Mouse (Mus musculus): ENCODE measurements around the gene Ccdc155. TPM values are rescaled to one million over a fixed set of nuclear protein-coding genes. Genes with fewer than 3 reads are reported as not detected.

Ccdc155 gene
- total RNA-seq (2021) (not detected), polyA plus RNA-seq (2012; rRNA removed) (0.06 and 0.12 TPM in 2 replicates)
- long read RNA-seq, result 0 reads

DNA sequence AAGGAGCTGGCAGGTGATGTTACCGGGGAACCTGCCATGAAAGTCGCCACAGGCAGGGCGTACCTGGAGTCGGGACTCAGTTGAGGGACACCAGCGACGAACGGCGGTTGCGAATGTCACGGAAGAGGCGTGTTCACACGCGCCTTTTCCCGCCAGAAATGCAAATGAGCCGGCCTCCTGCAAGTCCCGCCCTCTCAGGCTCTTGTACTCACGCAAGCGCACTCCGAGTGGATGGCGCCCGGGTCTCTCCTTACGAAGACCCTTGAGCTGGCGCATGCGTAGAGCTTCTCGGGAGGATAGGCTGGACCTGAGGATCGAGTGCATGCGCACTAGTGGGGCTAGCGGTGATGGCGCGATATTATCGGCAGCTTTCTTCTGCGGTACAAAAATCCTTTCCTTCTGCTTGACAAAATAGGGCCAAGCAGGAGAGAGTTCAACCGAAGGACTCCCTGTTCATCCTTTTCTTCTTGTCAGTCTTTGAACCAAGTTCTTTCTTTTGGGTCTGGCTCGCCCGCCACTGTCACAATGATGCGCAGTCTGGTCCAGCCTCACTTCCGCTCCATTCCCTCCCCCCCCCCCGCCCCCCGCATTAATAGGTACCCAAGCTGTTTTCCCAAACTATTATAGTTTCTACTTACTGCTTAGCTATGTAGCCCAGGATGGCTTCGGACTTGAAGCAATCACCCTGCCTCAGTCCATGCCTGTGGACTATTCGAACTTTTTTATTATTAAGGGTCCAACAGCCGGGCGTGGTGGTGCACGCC is at the start of gene Ccdc155:
Gene Ccdc155, minus strand, starts transcription at position 513 of the 764 bp plus-strand sequence.
- 9% methylated on average over 44 of the region's 44 CpGs for WGBS

DNA sequence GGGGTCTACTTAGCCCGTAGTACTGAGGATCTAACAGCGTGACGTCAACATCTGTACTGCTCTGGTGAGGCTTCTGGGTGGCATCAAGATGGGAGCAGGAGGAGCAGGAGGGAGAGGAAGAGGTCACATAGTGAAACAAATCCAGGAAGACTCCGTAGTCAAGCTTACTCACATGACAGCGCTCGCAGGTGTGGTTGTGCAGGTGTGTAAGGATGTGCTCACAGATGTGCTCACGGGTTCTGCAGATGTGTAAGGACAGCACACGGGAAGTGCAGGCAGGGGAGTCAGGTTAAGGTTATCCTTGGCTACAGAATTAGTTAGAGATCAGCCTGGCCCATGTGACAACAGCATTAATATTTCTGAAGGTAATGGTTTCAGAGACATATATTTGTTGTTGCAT is 49.1 kb upstream of the Ccdc155 start:
- Histone ChIP-seq H3K9ac (ENCODE audit: low read depth, low read length) (no peak overlapping the region), H3K27ac (no peak overlapping the region), H3K79me2 (replicated peaks; ENCODE audit: control insufficient read depth, insufficient read depth, low read length) (no peaks in the 10 kb centered on the region), H3K27me3 (ENCODE audit: control insufficient read depth, insufficient read depth, low read length) (no peaks in the 10 kb centered on the region), H3K36me3 (ENCODE audit: control insufficient read depth, insufficient read depth, low read length) (no peaks in the 10 kb centered on the region), H3K4me3 (no peak overlapping the region), H3K4me1 (ENCODE audit: control insufficient read depth, insufficient read depth, low read length) (no peaks in the 10 kb centered on the region)
- TF ChIP-seq EP300 (IDR thresholded peaks at IDR 0.05; ENCODE audit: insufficient read depth, low read depth, low read length) (no peak), POLR2A (IDR thresholded peaks at IDR 0.05; ENCODE audit: insufficient read depth, low read depth, low read length) (no peak), CTCF (IDR thresholded peaks at IDR 0.05) (no peak)
- intact Hi-C loops (cut with DNase I), result no loop called here
- 86% methylated on average over 8 of the region's 8 CpGs for WGBS
- DNase-seq, result no peak

More for the DNA sequence above, at the start of gene Ccdc155:
- H3K4me1 ChIP-seq (ENCODE audit: control insufficient read depth, insufficient read depth, low read length), result peaks cover 1% of the 10 kb centered on the region; the same call in 1 of the 2 replicates
- no peaks in the 10 kb centered on the region for H3K36me3 ChIP-seq (ENCODE audit: control insufficient read depth, insufficient read depth, low read length)
- H3K27me3 ChIP-seq (ENCODE audit: control insufficient read depth, insufficient read depth, low read length), result no peaks in the 10 kb centered on the region
- no peak for TF ChIP-seq EP300 (IDR thresholded peaks at IDR 0.05; ENCODE audit: insufficient read depth, low read depth, low read length)
- peak; percentile 73 for TF ChIP-seq POLR2A (IDR thresholded peaks at IDR 0.05; ENCODE audit: insufficient read depth, low read depth, low read length)
- TF ChIP-seq CTCF (IDR thresholded peaks at IDR 0.05), result no peak
- H3K79me2 ChIP-seq (replicated peaks; ENCODE audit: control insufficient read depth, insufficient read depth, low read length), result no peaks in the 10 kb centered on the region
- no peak within 1 kb of the TSS for H3K27ac ChIP-seq
- DNase-seq, result peak; percentile 81 to 90
- H3K9ac ChIP-seq (ENCODE audit: low read depth, low read length), result peak within 1 kb of the TSS; percentile 44
- peak within 1 kb of the TSS; percentile 59 for H3K4me3 ChIP-seq
- intact Hi-C loops (cut with DNase I), result loop anchor here (5.0 kb wide), 1 partner anchor 222 kb away; no protein-coding TSS in a partner anchor

DNA sequence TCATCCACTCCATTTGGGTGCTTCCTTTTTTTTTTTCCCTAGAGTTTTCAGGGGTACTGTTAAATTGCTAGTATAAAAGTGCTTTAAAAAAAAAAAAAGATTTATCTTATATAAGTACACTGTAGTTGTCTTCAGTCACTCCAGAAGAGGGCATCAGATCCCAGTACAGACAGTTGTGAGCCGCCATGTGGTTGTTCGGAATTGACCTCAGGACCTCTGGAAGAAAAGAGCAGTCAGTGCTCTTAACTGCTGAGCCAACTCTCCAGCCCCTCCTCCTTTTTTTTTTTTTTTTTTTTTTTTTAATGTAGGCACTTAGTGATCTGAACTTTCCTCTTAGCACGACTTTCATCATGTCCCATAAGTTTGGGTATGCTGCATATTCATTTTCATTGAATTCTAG is 43.0 kb upstream of the Ccdc155 start:
- no peak overlapping the region for H3K4me3 ChIP-seq
- peak; percentile 10; the same call in 1 of the 2 replicates for TF ChIP-seq CTCF (IDR thresholded peaks at IDR 0.05)
- no peak for TF ChIP-seq POLR2A (IDR thresholded peaks at IDR 0.05; ENCODE audit: insufficient read depth, low read depth, low read length)
- no peak for TF ChIP-seq EP300 (IDR thresholded peaks at IDR 0.05; ENCODE audit: insufficient read depth, low read depth, low read length)
- no peak overlapping the region for H3K9ac ChIP-seq (ENCODE audit: low read depth, low read length)
- H3K79me2 ChIP-seq (replicated peaks; ENCODE audit: control insufficient read depth, insufficient read depth, low read length), result no peaks in the 10 kb centered on the region
- no peaks in the 10 kb centered on the region for H3K36me3 ChIP-seq (ENCODE audit: control insufficient read depth, insufficient read depth, low read length)
- no peak for DNase-seq
- no peaks in the 10 kb centered on the region for H3K27me3 ChIP-seq (ENCODE audit: control insufficient read depth, insufficient read depth, low read length)
- H3K4me1 ChIP-seq (ENCODE audit: control insufficient read depth, insufficient read depth, low read length), result no peaks in the 10 kb centered on the region
- no peak overlapping the region for H3K27ac ChIP-seq
- WGBS, result 45% methylated on average over 3 of the region's 3 CpGs
- intact Hi-C loops (cut with DNase I), result no loop called here

DNA sequence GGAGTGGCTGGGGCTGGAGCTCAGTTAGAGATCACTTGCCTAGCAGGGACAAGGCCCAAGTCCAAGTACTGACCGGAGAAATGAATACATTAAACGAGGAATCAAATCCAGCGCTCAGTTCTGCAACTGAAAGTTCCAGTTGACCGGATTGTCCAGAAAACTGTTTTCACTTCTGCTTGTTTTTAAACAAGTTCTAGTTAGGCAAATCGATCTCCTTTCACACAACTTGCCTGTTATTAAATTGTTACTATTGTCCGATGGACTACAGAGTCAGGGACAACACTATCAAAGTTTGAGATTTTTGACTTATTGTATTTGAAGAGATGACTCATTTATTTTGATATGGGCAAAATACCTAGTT is 36.7 kb upstream of the Ccdc155 start:
- Histone ChIP-seq H3K36me3 (ENCODE audit: control insufficient read depth, insufficient read depth, low read length) (no peaks in the 10 kb centered on the region), H3K27ac (no peak overlapping the region), H3K4me1 (ENCODE audit: control insufficient read depth, insufficient read depth, low read length) (no peaks in the 10 kb centered on the region), H3K9ac (ENCODE audit: low read depth, low read length) (no peak overlapping the region), H3K79me2 (replicated peaks; ENCODE audit: control insufficient read depth, insufficient read depth, low read length) (no peaks in the 10 kb centered on the region), H3K4me3 (no peak overlapping the region), H3K27me3 (ENCODE audit: control insufficient read depth, insufficient read depth, low read length) (no peaks in the 10 kb centered on the region)
- intact Hi-C loops (cut with DNase I), result no loop called here
- DNase-seq, result no peak
- WGBS, result 88% methylated on average over 6 of the region's 6 CpGs
- TF ChIP-seq POLR2A (IDR thresholded peaks at IDR 0.05; ENCODE audit: insufficient read depth, low read depth, low read length) (no peak), EP300 (IDR thresholded peaks at IDR 0.05; ENCODE audit: insufficient read depth, low read depth, low read length) (no peak), CTCF (IDR thresholded peaks at IDR 0.05) (no peak)

DNA sequence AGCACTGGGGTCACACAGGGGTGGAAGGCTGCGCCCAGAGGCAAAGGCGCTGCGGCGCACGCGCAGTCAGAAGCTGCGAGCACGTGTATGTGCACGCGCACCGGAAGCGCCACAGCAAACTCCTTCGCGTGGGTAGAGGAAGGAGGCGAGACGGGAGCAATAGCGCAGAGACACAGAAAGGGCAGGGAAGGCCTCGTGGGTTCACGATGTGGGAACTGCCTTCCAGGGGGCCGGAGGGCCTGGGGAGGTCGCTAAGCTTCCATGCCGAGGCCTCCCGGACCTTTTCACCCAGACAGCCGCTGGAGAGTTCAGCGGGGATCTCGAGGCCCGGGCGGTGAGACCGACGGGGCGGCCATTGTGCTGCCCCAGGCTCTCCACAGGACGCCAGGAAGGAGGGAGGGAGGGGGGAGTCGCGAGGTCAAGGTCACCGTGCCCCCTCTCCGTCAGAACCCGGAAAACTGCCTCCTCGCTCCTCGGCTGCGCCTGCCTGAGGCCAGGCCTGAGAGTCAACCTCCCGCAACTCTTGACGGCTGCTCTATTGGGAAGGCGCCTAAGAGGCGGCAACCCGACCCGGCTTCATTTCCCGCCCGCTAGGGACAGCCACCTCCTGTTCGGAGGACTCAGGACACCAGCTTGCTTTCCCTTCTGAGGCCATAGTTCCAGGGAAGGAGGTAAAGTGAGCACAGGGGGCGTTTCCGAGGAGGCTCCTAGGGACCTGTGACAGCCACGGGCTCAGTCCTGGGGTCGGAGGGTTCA is 36.1 kb upstream of the Ccdc155 start, which contains the start of gene Slc6a16:
Gene Slc6a16, plus strand, starts transcription at position 453 of the 756 bp plus-strand sequence.
- peak; percentile 28 to 37 for DNase-seq
- WGBS, result 28% methylated on average over 53 of the region's 53 CpGs
- TF ChIP-seq EP300 (IDR thresholded peaks at IDR 0.05; ENCODE audit: insufficient read depth, low read depth, low read length) (no peak), POLR2A (IDR thresholded peaks at IDR 0.05; ENCODE audit: insufficient read depth, low read depth, low read length) (peak; percentile 23; the same call in 1 of the 2 replicates)
- H3K9ac ChIP-seq (ENCODE audit: low read depth, low read length), result 0 out of 2 replicates have a peak within 1 kb of the TSS, but pooled peaks have one; percentile 15
- intact Hi-C loops (cut with DNase I), result no loop called here
- H3K27me3 ChIP-seq (ENCODE audit: control insufficient read depth, insufficient read depth, low read length), result no peaks in the 10 kb centered on the region
- 0 out of 2 replicates have a peak within 1 kb of the TSS, but pooled peaks have one; percentile 13 for H3K4me3 ChIP-seq
- H3K4me1 ChIP-seq (ENCODE audit: control insufficient read depth, insufficient read depth, low read length), result no peaks in the 10 kb centered on the region
- no peaks in the 10 kb centered on the region for H3K36me3 ChIP-seq (ENCODE audit: control insufficient read depth, insufficient read depth, low read length)
- H3K27ac ChIP-seq, result no peak within 1 kb of the TSS
- no peaks in the 10 kb centered on the region for H3K79me2 ChIP-seq (replicated peaks; ENCODE audit: control insufficient read depth, insufficient read depth, low read length)

Measured in heart, adult 2 months (tissue).